Mouse (Mus musculus): Measurements from ENCODE around the gene Icos.

Icos gene

GRCm38 (mm10) chr1:60967521-60967920, 10.2 kb upstream of the Icos start:
- DNase-seq = no peak

- no peak for DNase-seq
These were observed 6.9 kb upstream of the Icos start for GRCm38 (mm10) chr1:60970846-60971245.

DNA sequence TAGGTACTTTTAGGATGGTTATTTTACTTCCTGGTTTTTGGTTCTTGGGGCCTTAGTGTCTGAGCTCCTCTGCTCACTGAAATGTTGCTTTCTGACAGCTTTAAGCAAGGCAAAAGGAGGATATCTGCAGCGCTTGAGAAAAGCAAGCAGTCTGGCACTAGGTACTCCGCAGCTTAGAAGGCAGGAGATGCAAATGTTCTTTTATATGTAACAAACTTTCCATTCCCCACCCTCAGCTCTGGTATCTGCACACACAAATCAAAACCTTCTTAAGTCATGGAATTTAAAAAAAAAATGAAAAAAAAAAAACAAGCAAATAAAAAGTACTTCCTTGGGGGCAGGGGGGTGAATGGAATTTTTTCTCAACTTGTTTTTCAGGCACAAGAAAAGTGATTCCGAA, 3.5 kb upstream of the Icos start:
- no peak for DNase-seq

DNA sequence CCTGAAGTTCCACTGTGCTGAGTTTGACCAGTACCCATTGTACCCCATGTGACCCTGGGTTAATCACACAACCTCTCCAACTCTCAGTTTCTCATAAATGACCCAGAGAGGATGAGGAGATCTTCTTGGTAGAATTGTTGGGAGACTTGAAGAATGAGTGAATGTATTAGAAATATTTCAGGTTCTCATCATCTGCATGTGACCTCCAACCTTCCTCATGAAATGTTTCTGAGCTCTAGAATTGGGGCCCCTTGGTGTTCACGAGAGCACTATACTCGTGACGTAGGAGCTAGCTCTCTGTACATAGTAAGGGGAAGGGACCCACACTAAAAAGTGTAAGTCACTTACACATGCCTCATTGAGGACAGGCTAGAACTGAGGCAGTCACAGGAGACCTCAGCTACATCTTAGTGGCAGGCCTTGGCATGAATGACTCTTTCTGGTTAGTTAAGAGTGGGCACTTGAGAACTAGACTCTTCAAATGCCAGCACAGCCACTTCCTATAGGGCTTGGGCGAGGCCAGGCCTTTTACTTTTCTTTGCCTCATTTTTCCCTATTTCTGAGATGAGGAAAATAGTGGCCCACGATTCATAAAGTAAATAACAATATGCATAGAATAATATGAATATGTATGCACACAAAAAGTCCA, 2.0 kb upstream of the Icos start:
- no peak for DNase-seq

DNA sequence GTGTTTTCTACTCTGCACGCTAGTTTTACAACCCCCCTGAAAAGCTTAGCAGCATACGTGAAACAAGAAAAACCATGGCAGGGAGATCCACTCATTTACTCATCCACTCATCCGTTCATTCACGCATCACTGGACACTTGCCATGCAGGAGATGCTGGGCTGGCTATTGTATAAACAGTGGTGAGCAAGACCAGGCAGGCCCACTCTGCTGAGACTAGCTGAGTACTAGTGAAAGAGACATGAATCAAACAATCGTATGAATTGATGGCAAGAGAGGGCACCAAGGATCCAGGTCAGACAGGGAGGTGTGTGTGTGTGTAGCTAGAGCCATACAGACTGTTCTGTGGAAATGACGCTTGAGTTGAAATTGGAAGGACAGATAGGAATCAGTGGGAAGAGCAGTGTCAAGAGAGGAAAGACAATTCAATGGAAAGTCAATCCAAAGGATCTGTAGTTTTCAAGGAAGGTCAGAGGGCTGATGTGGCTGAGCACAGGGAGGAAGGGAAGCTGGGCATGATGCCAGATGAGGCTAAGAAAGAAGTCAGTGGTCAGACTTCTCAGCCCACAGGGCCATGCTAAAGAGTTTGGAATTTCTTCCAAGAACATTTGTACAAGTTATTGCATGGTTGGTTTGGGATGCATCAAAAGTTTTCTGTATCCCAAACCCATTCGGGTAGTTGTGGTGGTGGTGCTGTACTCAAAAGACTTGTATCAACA, 1.6 kb downstream of the Icos start:
- no peak for DNase-seq

DNA sequence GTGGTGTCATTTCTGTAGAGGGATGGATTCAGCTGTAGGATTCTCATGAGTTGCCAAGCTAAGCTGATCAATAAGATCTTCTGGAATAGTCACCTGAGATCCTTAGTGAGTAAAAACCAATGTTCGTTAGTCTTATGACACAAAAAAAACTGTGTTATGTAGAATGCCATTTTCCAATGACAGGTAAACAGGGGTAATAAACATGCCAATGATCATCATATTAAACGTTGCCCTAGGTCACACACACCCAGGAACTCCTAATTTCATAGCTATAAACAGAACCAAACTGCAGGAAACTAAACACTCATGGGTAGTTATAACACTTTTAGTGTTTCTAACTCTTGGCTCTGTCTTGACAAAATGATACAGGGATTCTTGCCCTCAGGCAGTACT, 2.1 kb downstream of the Icos start:
- DNase-seq = no peak

DNA sequence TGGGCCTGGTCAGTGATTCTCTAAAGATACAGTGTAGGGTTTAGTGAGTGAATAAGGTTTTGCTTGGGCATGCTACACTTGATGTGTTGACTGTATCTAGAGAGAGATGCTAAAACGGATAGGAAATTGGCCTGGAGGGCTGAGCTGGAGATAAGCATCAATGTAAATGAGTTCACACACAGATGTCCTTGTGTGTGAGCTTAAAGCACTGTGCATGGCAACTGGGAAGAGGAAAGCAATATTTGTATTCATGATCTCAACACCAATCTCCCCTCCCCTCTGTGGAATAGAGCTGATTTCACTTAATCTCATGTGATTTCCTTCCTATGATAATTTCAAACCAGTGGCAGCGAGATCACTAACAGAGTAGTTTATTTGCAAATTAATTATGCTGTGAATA, 7.3 kb downstream of the Icos start:
- no peak for DNase-seq

GRCm38 (mm10) chr1:60986141-60986540, 8.4 kb downstream of the Icos start:
- DNase-seq = no peak

- DNase-seq = no peak
These were observed 11.4 kb downstream of the Icos start for GRCm38 (mm10) chr1:60989086-60989485.

DNA sequence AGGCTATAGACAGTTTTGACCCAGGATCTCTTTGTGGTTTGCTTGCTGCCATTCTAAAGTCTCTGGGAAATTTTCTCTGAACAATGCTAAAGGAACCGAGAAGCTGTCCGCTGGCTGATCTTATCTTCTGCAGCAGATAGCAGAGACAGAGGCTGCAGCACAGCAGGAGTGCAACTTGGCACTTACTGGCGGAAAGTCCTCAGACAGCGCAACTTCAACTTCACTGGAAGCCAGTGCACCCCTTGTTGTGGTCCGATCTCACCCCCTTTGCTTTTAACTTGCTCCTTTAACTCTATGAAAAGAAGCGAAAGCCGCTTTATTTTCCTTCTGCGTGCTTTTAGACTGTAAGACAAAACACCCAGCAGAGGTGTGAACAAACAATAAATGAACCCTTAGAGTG, 12.6 kb downstream of the Icos start:
- DNase-seq = no peak

GRCm38 (mm10) chr1:60998008-60998557, 20.4 kb downstream of the Icos start:
- no peak for DNase-seq

GRCm38 (mm10) chr1:60998689-60999088, 21.0 kb downstream of the Icos start:
- DNase-seq = no peak

GRCm38 (mm10) chr1:61001786-61002354, 24.1 kb downstream of the Icos start:
- peak; percentile 16 for DNase-seq

- DNase-seq = no peak
These were observed 28.5 kb downstream of the Icos start for GRCm38 (mm10) chr1:61006229-61006628.

DNA sequence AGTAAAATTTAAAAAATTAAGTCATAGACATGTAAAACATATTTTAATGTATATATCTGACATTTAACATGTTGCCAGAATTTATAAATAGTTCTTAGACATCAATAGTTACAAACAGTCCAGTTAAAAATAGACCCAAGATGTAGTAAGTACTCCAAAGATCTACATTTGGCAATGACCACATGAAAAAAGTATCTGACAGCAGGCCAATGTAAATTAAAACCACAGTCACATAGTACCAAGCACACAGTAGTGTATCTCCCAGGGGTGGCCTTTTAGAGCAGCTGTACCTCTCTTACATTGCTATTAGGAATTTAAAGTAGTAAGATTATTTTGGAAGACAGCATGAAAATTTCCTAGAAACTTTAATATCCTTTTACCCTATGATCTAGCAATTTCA, 29.8 kb downstream of the Icos start:
- no peak for DNase-seq

GRCm38 (mm10) chr1:61016578-61017118, 38.9 kb downstream of the Icos start:
- no peak for DNase-seq

DNA sequence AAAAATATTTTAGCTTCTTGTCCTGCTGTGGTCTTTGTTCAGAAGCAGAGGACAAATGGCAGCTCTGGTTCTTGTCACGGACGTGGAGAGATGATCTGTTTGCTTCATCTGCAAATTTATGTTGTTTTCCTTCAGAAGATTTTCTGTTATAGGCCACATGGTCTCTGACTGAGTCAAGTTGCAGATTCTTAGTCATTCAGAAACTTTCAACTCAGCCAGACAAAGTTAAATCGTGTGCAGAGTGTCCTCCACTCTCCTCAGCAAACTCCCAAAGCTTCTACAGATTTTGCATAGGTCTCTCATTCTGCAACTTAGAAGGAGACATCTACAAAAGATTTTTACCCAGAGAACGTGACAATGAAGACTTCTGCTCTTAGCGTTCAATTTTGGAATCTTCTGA, 49.0 kb downstream of the Icos start:
- DNase-seq = no peak

DNA sequence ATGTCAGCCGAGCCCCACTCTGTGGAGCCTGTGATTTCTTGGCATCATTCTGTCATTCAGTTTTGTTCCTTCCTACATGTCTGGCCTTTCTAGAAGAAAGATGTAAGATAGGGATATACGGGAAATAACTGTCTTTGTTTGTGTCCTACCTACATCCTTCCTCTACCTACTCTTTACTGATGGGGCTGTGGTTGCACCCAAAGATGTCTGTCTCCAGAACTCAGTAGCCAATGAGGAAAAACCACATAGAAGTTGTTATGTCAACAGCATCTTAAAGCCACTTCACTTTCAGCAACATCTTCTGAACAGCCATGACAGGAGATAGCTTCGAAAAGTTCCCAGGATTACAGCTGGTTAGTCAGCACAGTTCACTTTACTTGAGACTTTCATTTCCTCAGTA, 49.8 kb downstream of the Icos start:
- DNase-seq = no peak

- no peak for DNase-seq
These were observed 52.2 kb downstream of the Icos start for GRCm38 (mm10) chr1:61029919-61030318.

DNA sequence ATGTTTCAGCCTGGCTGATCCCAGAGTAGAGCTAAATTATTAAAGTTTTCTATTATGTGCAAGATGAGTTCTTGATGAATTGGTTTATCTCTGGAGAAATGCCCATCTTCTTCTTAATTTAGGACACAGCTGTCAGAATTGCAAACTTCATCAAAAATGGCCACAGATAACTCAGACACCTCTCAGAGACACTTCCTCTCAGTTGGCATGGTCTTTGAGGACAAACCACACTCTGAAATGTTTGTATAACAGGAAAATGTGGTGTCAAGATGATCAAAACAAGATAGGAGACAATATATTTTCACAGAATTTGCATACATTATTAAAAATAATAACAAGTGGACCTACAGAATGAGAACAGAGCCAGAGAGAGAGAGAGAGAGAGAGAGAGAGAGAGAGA, 52.8 kb downstream of the Icos start:
- DNase-seq = no peak

DNA sequence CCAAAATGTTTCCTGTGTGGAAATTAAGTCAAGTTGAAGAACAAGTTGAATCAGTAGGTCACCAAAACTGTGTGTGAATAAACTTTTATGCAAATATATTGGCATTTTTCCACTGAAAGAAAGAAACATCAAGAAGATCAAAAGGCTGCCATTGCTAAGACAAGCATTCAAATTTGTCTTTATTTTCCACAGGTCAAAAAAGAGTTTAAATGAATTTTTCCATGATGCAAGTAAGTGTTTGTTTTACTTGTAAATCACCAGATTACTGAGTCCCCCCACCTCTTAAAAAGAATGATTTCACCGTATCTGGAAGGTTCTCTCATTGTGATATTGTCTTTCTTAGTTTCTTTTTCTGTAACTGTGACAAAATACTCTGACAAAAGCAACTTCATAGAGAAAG, 57.5 kb downstream of the Icos start:
- DNase-seq = no peak

DNA sequence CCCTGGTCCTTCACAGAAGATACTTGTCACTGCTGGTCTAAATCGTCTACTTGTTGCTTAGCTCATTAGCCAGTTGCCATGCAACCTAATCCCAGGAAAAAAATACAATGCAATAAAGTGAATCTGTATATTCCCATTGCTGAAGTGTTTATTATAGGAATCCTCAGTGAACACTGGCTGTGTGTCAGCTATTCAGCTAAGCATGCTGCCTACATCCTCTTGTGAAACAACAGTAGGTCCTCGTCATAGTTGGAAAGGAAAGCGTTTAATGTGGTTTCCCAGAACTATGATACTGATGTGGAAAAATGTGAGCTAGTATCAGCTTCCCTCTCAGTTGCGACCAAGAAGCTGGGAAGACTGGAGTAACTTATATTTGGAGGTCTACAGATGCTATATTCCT, 60.5 kb downstream of the Icos start:
- no peak for DNase-seq

- no peak for DNase-seq
These were observed 61.6 kb downstream of the Icos start for GRCm38 (mm10) chr1:61039310-61039709.

DNA sequence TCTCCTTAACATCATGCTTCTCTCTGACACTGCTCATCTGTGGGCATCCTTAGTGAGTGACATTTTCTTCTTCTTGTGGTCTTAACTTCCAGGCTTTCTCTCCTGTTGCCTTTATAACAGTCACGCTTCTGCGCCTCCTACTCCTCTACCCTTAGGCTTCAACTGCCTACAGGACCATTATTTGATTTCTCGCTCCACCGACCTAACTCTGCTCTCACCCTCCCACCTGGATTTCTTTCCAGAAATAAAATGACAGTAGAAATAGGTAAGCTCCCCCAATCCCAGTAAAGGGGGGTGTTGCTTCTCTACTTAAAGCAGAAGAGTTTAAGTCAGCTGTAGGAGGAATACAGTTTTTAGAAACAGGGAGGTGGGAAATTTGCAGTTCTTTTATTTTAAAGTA, 62.7 kb downstream of the Icos start:
- no peak for DNase-seq
